In genomic region chr11:78887102-78887971, GRCm38 (mm10) we compare ENCODE assay signal across 8 mouse cellular contexts. TPM values are rescaled to one million over a fixed set of nuclear protein-coding genes. Genes with fewer than 3 reads are reported as not detected.
DNase-seq lines count a peak whose midpoint lies in the region; ATAC-seq and TF ChIP-seq lines count a peak whose summit lies in the region.

No protein-coding gene starts in this region.

- H3K27me3 ChIP-seq in forebrain, embryonic 10.5 days (ENCODE audit: poor library complexity, severe bottlenecking), result no peaks in the 10 kb centered on the region
- H3K27me3 ChIP-seq in heart, embryonic 13.5 days (replicated peaks), result no peaks in the 10 kb centered on the region
- no peaks in the 10 kb centered on the region for H3K27me3 ChIP-seq in liver, embryonic 16.5 days (ENCODE audit: control insufficient read depth, insufficient read depth, low read depth, low read length)
- H3K27me3 ChIP-seq in neural tube, embryonic 11.5 days (ENCODE audit: control insufficient read depth, insufficient read depth, low read length), result no peaks in the 10 kb centered on the region

- H3K36me3 ChIP-seq in forebrain, embryonic 10.5 days (replicated peaks), result no peaks in the 10 kb centered on the region
- H3K36me3 ChIP-seq in heart, embryonic 13.5 days, result no peaks in the 10 kb centered on the region
- no peaks in the 10 kb centered on the region for H3K36me3 ChIP-seq in liver, embryonic 16.5 days (ENCODE audit: control insufficient read depth, insufficient read depth)
- H3K36me3 ChIP-seq in neural tube, embryonic 11.5 days (ENCODE audit: control insufficient read depth, insufficient read depth, low read length), result no peaks in the 10 kb centered on the region

- H3K4me1 ChIP-seq in bone marrow macrophage, adult 2 months (ENCODE audit: control insufficient read depth, insufficient read depth, low read length), result peaks cover 34% of the 10 kb centered on the region
- H3K4me1 ChIP-seq in forebrain, embryonic 10.5 days, result peaks cover 37% of the 10 kb centered on the region
- H3K4me1 ChIP-seq in heart, embryonic 13.5 days, result peaks cover 11% of the 10 kb centered on the region
- H3K4me1 ChIP-seq in liver, embryonic 16.5 days (ENCODE audit: control insufficient read depth, low read depth, low read length), result no peaks in the 10 kb centered on the region; the same call in 1 of the 2 replicates
- peaks cover 4% of the 10 kb centered on the region; the same call in 1 of the 2 replicates for H3K4me1 ChIP-seq in neural tube, embryonic 11.5 days (ENCODE audit: control insufficient read depth, insufficient read depth, low read length)

- H3K9ac ChIP-seq in heart, embryonic 13.5 days, result 0 out of 2 replicates have a peak overlapping the region, but pooled peaks have one; percentile 19
- H3K9ac ChIP-seq in liver, embryonic 16.5 days (ENCODE audit: low read depth, low read length), result no peak overlapping the region
- H3K9ac ChIP-seq in neural tube, embryonic 11.5 days (ENCODE audit: low read length), result no peak overlapping the region

- no peak for TF ChIP-seq POLR2A in bone marrow macrophage, adult 2 months (IDR thresholded peaks at IDR 0.05; ENCODE audit: borderline replicate concordance, low read depth, low read length)

- peak overlapping the region; percentile 22 for H3K4me3 ChIP-seq in bone marrow macrophage, adult 2 months (ENCODE audit: insufficient read depth, low read length)
- H3K4me3 ChIP-seq in forebrain, embryonic 10.5 days, result peak overlapping the region; percentile 1; the same call in 1 of the 2 replicates
- H3K4me3 ChIP-seq in heart, embryonic 13.5 days, result no peak overlapping the region
- no peak overlapping the region for H3K4me3 ChIP-seq in liver, embryonic 16.5 days (ENCODE audit: low read depth, low read length)
- H3K4me3 ChIP-seq in neural tube, embryonic 11.5 days (ENCODE audit: low read depth, low read length), result no peak overlapping the region

- ATAC-seq in heart, embryonic 13.5 days (ENCODE audit: extremely low read depth, insufficient number of reproducible peaks, low FRiP score, low TSS enrichment), result 0 out of 2 replicates have a peak, but pooled peaks have one; percentile 31
- 0 out of 2 replicates have a peak, but pooled peaks have one; percentile 32 for ATAC-seq in liver, embryonic 16.5 days (ENCODE audit: low read depth)
- no peak for ATAC-seq in neural tube, embryonic 11.5 days (ENCODE audit: insufficient read depth, low FRiP score, low TSS enrichment)

- no peak for TF ChIP-seq CTCF in bone marrow macrophage, adult 2 months (IDR thresholded peaks at IDR 0.05; ENCODE audit: low read depth, low read length)

- no peaks in the 10 kb centered on the region for H3K9me3 ChIP-seq in forebrain, embryonic 10.5 days
- H3K9me3 ChIP-seq in heart, embryonic 13.5 days, result no peaks in the 10 kb centered on the region
- H3K9me3 ChIP-seq in liver, embryonic 16.5 days (replicated peaks; ENCODE audit: control insufficient read depth, low read length), result no peaks in the 10 kb centered on the region
- H3K9me3 ChIP-seq in neural tube, embryonic 11.5 days (ENCODE audit: control insufficient read depth, low read length), result no peaks in the 10 kb centered on the region

- H3K27ac ChIP-seq in bone marrow macrophage, adult 2 months (ENCODE audit: insufficient read depth, low read depth, low read length), result peak overlapping the region; percentile 6
- H3K27ac ChIP-seq in forebrain, embryonic 10.5 days, result peak overlapping the region; percentile 84
- H3K27ac ChIP-seq in heart, embryonic 13.5 days (replicated peaks), result peak overlapping the region; percentile 36; the same call in 1 of the 2 replicates
- H3K27ac ChIP-seq in liver, embryonic 16.5 days (ENCODE audit: low read length), result no peak overlapping the region
- H3K27ac ChIP-seq in neural tube, embryonic 11.5 days (ENCODE audit: low read depth, low read length), result peak overlapping the region; percentile 63

- DNase-seq in B cell, adult 2 months, result peak; percentile 33 to 36
- peak; percentile 65 for DNase-seq in forebrain, embryonic 10.5 days (ENCODE audit: extremely low spot score, low spot score)
- DNase-seq in kidney, postnatal 14 days, result peak; percentile 85
- DNase-seq in neural tube, embryonic 11.5 days (ENCODE audit: low spot score), result peak; percentile 53
- peak; percentile 83 for DNase-seq in telencephalon, adult 2 months (ENCODE audit: low read depth, low spot score)

- WGBS in forebrain, embryonic 10.5 days, result 22% methylated on average over 9 of the region's 9 CpGs
- 40% methylated on average over 9 of the region's 9 CpGs for WGBS in heart, embryonic 13.5 days
- WGBS in liver, embryonic 16.5 days (ENCODE audit: insufficient replicate concordance), result 49% methylated on average over 9 of the region's 9 CpGs
- 43% methylated on average over 9 of the region's 9 CpGs for WGBS in neural tube, embryonic 11.5 days

- H3K4me2 ChIP-seq in heart, embryonic 13.5 days, result peak overlapping the region; percentile 24
- no peak overlapping the region for H3K4me2 ChIP-seq in liver, embryonic 16.5 days (ENCODE audit: low read depth, low read length)
- H3K4me2 ChIP-seq in neural tube, embryonic 11.5 days (ENCODE audit: low read depth), result no peak overlapping the region

RNA-seq across cellular contexts. Expression of gene Nos2, which starts 33.2 kb away (rescaled TPM):
- not detected in 2 replicates for polyA plus RNA-seq in bone marrow macrophage, adult 2 months (2012; ENCODE audit: insufficient read depth, insufficient read length, missing spikeins)
- polyA plus RNA-seq in forebrain, embryonic 10.5 days (2016; fragmentation: Nextera tagmentation; extraction: Ambion mirVana), result 0.89 and 0.93 TPM in 2 replicates
- polyA plus RNA-seq in heart, embryonic 13.5 days (2015; fragmentation: Nextera tagmentation; extraction: Ambion mirVana), result 0.56 and 0.84 TPM in 2 replicates
- polyA plus RNA-seq in liver, embryonic 16.5 days (2015; fragmentation: Nextera tagmentation; extraction: Ambion mirVana), result 0.02 and 0.06 TPM in 2 replicates
- 1.4 and 1.6 TPM in 2 replicates for polyA plus RNA-seq in neural tube, embryonic 11.5 days (2014; fragmentation: Nextera tagmentation; extraction: Ambion mirVana)

Comparison
In these comparisons a context has a peak if more than half of its experiments do, and no peak if none do; other contexts are left out.
1. DNase-seq: peak in every context shown above with its lines; median percentile 85 in kidney, postnatal 14 days; 83 in telencephalon, adult 2 months; 65 in forebrain, embryonic 10.5 days; 53 in neural tube, embryonic 11.5 days; 34 in B cell, adult 2 months.
2. H3K4me3 ChIP-seq: peak in bone marrow macrophage, adult 2 months (single experiment) and forebrain, embryonic 10.5 days (single experiment); none in heart, embryonic 13.5 days (single experiment), liver, embryonic 16.5 days (single experiment) and neural tube, embryonic 11.5 days (single experiment).